18 mouse cellular contexts compared by ENCODE assay signal in genomic region chr4:16242123-16242522, GRCm38 (mm10).
DNase-seq lines count a peak whose midpoint lies in the region.
"Had no signal": no experiment of that assay in that cellular context is flagged by ENCODE, and none has a peak within 500 bp of the region (broad histone marks: within the 10 kb centered on the region; RNA-seq: fewer than 3 reads in every experiment).

No protein-coding gene starts in this region.

- intact Hi-C loops in heart, postnatal 25 days (cut with DNase I) = no loop called here

- H3K4me1 ChIP-seq in heart, embryonic 10.5 days = no peaks in the 10 kb centered on the region
- H3K4me1 ChIP-seq: embryonic facial prominence, embryonic 10.5 days; forebrain, embryonic 13.5 days; hindbrain, embryonic 13.5 days had no signal

- H3K36me3 ChIP-seq in heart, embryonic 10.5 days = no peaks in the 10 kb centered on the region
- H3K36me3 ChIP-seq: embryonic facial prominence, embryonic 10.5 days; hindbrain, embryonic 13.5 days had no signal

- H3K27me3 ChIP-seq in heart, embryonic 10.5 days (ENCODE audit: insufficient read depth, poor library complexity, severe bottlenecking) = no peaks in the 10 kb centered on the region
- H3K27me3 ChIP-seq: CH12.LX; forebrain, embryonic 13.5 days; hindbrain, embryonic 13.5 days; Patski had no signal

- no peak overlapping the region for H3K27ac ChIP-seq in heart, embryonic 10.5 days
- H3K27ac ChIP-seq: embryonic facial prominence, embryonic 10.5 days; forebrain, embryonic 13.5 days; hindbrain, embryonic 13.5 days; hindbrain, postnatal 0 days had no signal

- H3K9me3 ChIP-seq in heart, embryonic 10.5 days = no peaks in the 10 kb centered on the region
- H3K9me3 ChIP-seq: embryonic facial prominence, embryonic 10.5 days; forebrain, embryonic 13.5 days; hindbrain, embryonic 13.5 days had no signal

- WGBS in heart, embryonic 10.5 days = 61% methylated on average over 4 of the region's 4 CpGs

- H3K4me3 ChIP-seq in heart, embryonic 10.5 days = no peak overlapping the region
- H3K4me3 ChIP-seq: embryonic facial prominence, embryonic 10.5 days; forebrain, embryonic 13.5 days; hindbrain, embryonic 13.5 days had no signal

- peak; percentile 51 for DNase-seq in heart, adult 11 months
- no peak for DNase-seq in heart, embryonic 10.5 days (ENCODE audit: low spot score)
- DNase-seq in cerebellum, adult 8-10 months = peak; percentile 12
- DNase-seq in cerebellum, postnatal 14 days = peak; percentile 22 to 42
- no peak for DNase-seq in right cerebral cortex, postnatal 36 days (ENCODE audit: low spot score in 2 of 2)
- DNase-seq in heart, postnatal 25 days (ENCODE audit: low spot score) = no peak
- no peak for DNase-seq in thymus, postnatal 4 days
- DNase-seq: adrenal gland, postnatal 14 days; forebrain, postnatal 0 days; gastrocnemius, postnatal 14 days; heart, postnatal 10 days; kidney, adult 11 months had no signal

Comparison
In these comparisons a context has a peak if more than half of its experiments do, and no peak if none do; other contexts are left out.
1. DNase-seq: peak in heart, adult 11 months (single experiment), cerebellum, adult 8-10 months (single experiment) and cerebellum, postnatal 14 days (2 of 2); none in heart, embryonic 10.5 days (single experiment), right cerebral cortex, postnatal 36 days (0 of 2), heart, postnatal 25 days (single experiment) and thymus, postnatal 4 days (single experiment).